Mouse (Mus musculus) forebrain, embryonic 14.5 days (tissue): Measurements from ENCODE around the gene Folr1. TPM values are rescaled to one million over a fixed set of nuclear protein-coding genes. Genes with fewer than 3 reads are reported as not detected.

Source experiments
- ATAC-seq: fragments of 200-750 bp; cut with Nextera tagmentation; 2 replicates; pipeline ENCODE4 v1.8.0; 2017; ENCODE audit warnings: mild to moderate bottlenecking, moderate library complexity
- DNase-seq: peaks from one replicate; pipeline ENCODE4 v3.0.0-alpha.2; 2015; ENCODE audit warnings: low spot score
- H3K27ac ChIP-seq: fragments of 300-500 bp; sonication (generic); 2 replicates; pipeline ENCODE4 v1.5.1; 2014; ENCODE audit warnings: low read depth, mild to moderate bottlenecking, control low read depth, low read length, moderate library complexity
- H3K27me3 ChIP-seq: fragments of 300-500 bp; sonication (generic); replicated peaks from 2 replicates; pipeline ENCODE4 v1.6.1; 2014; ENCODE audit warnings: low read length, control low read depth, mixed read lengths; ENCODE audit not compliant: control insufficient read depth, insufficient read depth
- H3K36me3 ChIP-seq: fragments of 300-500 bp; sonication (generic); 2 replicates; pipeline ENCODE4 v1.6.1; 2014; ENCODE audit warnings: low read length, control low read depth; ENCODE audit not compliant: control insufficient read depth, insufficient read depth
- H3K4me1 ChIP-seq: fragments of 300-500 bp; sonication (generic); 2 replicates; pipeline ENCODE4 v1.6.1; 2014; ENCODE audit warnings: antibody characterized with exemption, low read length, control low read depth; ENCODE audit not compliant: control insufficient read depth, insufficient read depth
- H3K4me2 ChIP-seq: fragments of 300-500 bp; sonication (generic); 2 replicates; pipeline ENCODE4 v1.6.1; 2014; ENCODE audit warnings: mild to moderate bottlenecking, control low read depth, low read length
- H3K4me3 ChIP-seq: fragments of 300-500 bp; sonication (generic); 2 replicates; pipeline ENCODE4 v1.5.1; 2014; ENCODE audit warnings: low read depth, low read length, control low read depth
- H3K9ac ChIP-seq: fragments of 300-500 bp; sonication (generic); 2 replicates; pipeline ENCODE4 v1.6.1; 2014; ENCODE audit warnings: mild to moderate bottlenecking, low read length, control low read depth, moderate library complexity
- H3K9me3 ChIP-seq: fragments of 300-500 bp; sonication (generic); replicated peaks from 2 replicates; pipeline ENCODE4 v1.6.1; 2016; ENCODE audit warnings: low read length, control low read depth, mixed read lengths; ENCODE audit not compliant: control insufficient read depth
- WGBS: fragments of 180-500 bp; shearing (Covaris S2); extraction: QIAGEN DNeasy Blood & Tissue Kit; methylation state at CpG from one replicate; pipeline ENCODE4 v1.1.7; 2014; 5-methylcytosine and 5-hydroxymethylcytosine counted together
- polyA plus RNA-seq: library from polyadenylated mRNA; unstranded; fragments of >200 nt; fragmentation: Nextera tagmentation; extraction: Ambion mirVana; gene quantifications from 2 replicates; pipeline ENCODE4 v1.2.1, GENCODE M21; 2014

Gene Folr1
- polyA plus RNA-seq, 1 experiment from 2014 or later: 30.6 TPM

DNA sequence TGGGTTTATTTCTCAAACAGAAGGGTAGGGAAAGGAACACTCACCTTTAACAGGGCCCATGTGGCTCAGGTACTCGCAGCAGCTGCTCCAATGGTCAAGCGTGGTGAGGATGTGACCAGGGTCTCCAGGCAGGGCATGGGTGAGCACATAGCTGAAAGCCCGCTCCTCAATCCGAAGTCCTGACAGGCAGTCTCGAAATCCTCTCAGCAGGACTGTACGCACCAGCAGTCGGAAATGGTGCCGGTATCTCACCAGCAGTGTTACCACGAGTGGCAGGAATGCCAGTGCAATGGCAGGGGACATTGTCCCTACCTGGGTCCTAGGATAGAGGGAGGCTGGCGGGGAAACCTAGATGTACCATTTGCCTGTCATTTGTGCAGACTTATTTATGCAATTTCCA is 31.4 kb upstream of the Folr1 start:
- Histone ChIP-seq H3K4me1 (peaks cover 12% of the 10 kb centered on the region), H3K9ac (no peak overlapping the region), H3K4me3 (no peak overlapping the region), H3K9me3 (no peaks in the 10 kb centered on the region), H3K4me2 (no peak overlapping the region), H3K27ac (no peak overlapping the region), H3K36me3 (no peaks in the 10 kb centered on the region), H3K27me3 (no peaks in the 10 kb centered on the region)
- DNase-seq (no peak), ATAC-seq (no peak)
- 95% methylated on average over 10 of the region's 10 CpGs for WGBS

DNA sequence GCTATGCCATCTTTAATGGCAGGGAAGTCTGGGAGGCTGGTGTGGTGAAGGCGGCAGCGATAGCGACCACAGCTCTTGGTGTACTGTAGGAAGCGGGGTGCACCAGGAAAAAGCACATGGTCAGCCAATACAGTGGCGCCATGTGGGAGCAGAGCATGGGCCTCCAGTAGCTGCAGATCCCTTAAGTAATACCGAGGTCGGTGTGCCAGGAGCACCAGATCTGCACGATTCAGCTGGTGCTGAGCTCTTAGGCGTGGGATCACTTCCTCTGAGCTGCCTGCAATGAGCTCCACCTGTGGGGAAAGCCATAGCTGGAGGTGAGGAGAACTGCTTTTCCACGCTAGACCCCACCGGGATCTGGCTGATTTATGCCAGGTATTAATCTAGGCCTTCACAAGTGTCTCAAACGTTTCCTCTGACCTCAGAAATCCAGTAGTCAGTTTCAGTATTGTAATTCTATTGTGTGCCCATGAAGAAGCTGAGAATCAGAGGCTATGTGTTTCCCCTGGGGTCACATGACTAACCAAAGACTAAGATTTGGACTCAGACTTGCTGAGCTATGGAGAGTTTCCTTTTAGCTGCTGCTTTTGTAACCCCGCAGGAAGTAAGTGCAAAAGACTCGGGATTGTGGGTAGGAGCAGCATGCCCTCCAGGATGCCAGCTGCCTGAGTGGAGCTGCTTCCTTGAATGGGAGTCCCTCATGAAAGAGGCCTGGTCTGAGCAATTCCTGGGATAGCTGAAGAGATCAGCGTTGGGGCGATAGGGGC is 29.9 kb upstream of the Folr1 start:
- H3K9me3 ChIP-seq: no peaks in the 10 kb centered on the region
- no peaks in the 10 kb centered on the region for H3K27me3 ChIP-seq
- ATAC-seq (no peak), DNase-seq (no peak)
- no peak overlapping the region for H3K4me2 ChIP-seq
- no peaks in the 10 kb centered on the region for H3K36me3 ChIP-seq
- H3K4me3 ChIP-seq: no peak overlapping the region
- H3K27ac ChIP-seq: no peak overlapping the region
- no peak overlapping the region for H3K9ac ChIP-seq
- H3K4me1 ChIP-seq: peaks cover 8% of the 10 kb centered on the region; the same call in 1 of the 2 replicates
- 95% methylated on average over 16 of the region's 16 CpGs for WGBS

DNA sequence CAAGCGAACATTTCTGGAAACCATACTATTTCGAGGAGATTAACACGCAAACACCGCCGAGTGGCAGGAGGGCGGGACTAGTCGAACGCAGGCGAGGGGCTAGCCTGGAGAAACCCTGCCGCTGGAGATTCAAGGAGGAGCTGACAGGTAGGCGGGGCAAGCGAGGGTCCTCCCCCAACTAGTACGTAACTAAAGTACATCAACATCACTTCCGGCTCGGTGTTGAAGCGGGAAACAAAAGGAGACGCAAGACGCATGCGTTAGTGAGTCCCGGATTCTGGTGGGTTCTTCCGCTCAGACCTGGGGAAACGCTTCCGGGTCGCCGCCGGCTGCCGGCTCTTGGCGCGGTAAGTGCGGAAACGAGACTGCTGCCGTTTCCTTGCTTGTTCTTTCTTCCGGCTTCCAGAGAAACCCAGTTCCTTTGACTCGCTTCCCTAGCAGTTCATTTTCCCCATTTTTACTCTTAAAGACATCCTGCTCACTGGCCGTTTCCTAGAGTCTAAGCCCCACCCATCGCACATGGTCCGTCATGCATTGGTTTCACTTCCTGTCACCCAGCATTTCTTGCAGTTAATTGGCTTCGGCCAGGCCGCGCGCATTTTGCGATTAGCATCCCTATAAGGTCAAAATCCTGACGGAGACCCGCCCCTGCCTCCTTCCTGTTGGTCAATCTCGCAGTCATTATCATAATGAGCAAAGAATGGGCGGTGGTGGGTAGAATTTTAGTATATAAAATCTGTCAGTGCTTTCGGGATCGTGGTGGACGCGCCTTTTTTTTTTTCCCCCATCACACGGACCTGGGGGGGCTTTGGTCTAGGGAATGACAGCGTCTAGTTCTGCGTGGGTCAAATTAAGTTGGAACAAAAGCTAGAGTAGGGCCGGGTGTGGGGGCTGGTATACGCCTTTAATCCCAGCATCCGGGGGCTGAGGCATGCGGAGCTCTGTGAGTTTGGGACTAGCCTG is 25.8 kb upstream of the Folr1 start:
- no peaks in the 10 kb centered on the region for H3K9me3 ChIP-seq
- peak overlapping the region; percentile 58 for H3K4me2 ChIP-seq
- under 1% methylated on average over 57 of the region's 57 CpGs for WGBS
- H3K9ac ChIP-seq: peak overlapping the region; percentile 62
- peak; percentile 99 for ATAC-seq
- H3K27ac ChIP-seq: peak overlapping the region; percentile 92
- H3K27me3 ChIP-seq: no peaks in the 10 kb centered on the region
- H3K36me3 ChIP-seq: no peaks in the 10 kb centered on the region
- peak overlapping the region; percentile 58 for H3K4me3 ChIP-seq
- DNase-seq: peak; percentile 100
- peaks cover 5% of the 10 kb centered on the region; the same call in 1 of the 2 replicates for H3K4me1 ChIP-seq

DNA sequence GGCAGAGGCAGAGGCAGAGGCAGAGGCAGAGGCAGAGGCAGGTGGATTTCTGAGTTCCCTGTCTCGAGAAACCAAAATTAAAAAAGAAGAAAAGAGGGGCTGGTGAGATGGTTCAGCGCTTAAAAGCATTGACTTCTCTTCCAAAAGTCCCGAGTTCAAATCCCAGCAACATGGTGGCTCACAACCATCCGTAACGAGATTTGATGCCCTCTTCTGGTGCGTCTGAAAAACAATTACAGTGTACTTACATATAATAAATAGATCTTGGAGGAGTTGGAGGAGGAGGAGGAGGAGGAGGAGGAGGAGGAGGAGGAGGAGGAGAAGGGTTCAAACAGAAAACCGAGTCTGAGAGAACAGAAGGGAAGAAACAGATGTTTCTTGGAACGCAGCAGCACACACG is 25.1 kb upstream of the Folr1 start:
- 46% methylated on average over 9 of the region's 9 CpGs for WGBS
- Histone ChIP-seq H3K9me3 (no peaks in the 10 kb centered on the region), H3K4me1 (peaks cover 5% of the 10 kb centered on the region; the same call in 1 of the 2 replicates), H3K9ac (peak overlapping the region; percentile 56), H3K36me3 (no peaks in the 10 kb centered on the region), H3K27ac (peak overlapping the region; percentile 92), H3K27me3 (no peaks in the 10 kb centered on the region), H3K4me3 (peak overlapping the region; percentile 58), H3K4me2 (peak overlapping the region; percentile 40)
- ATAC-seq (peak; percentile 7; the same call in 1 of the 2 replicates), DNase-seq (no peak)

DNA sequence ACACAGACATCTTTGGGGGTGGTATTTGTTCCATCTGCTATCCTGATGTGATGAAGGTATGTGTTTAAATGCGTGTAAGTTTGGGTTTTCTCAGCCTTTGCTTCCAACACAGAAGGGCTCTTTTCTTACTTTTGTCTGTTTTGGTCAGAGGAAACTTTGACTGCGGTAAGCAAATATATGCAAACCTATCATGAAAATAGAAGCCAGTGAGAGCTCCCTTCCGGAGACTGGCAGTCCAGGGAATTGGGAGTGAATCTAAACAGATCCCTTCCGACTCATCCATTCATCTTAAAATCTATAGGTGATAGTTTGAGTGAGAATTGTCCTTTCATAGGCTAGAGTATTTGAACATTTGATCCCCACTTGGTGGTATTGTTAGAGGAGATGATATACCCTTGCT is 17.9 kb upstream of the Folr1 start:
- Histone ChIP-seq H3K27ac (no peak overlapping the region), H3K9me3 (no peaks in the 10 kb centered on the region), H3K27me3 (no peaks in the 10 kb centered on the region), H3K4me2 (no peak overlapping the region), H3K36me3 (no peaks in the 10 kb centered on the region), H3K9ac (no peak overlapping the region), H3K4me1 (no peaks in the 10 kb centered on the region), H3K4me3 (no peak overlapping the region)
- no peak for DNase-seq
- ATAC-seq: no peak
- 93% methylated on average over 4 of the region's 4 CpGs for WGBS

DNA sequence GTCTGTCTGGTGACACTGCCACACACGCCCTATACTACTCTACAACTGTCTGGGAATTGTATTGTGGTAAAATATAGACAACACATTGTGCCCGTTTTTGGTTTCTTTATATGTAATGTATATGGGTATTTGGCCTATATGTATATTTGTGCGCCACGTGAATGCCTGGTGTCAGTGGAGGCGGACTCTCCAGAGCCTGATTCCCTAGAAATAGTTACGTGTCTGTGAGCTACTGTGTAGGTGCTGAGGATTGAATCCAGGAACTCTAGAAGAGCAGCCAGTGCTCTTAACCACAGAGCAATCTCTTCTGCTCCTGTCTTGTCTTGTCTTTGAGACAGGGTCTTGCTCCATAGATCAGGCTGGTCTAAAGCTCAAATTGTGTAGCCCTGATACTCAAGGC is 15.7 kb upstream of the Folr1 start:
- ATAC-seq (no peak), DNase-seq (no peak)
- Histone ChIP-seq H3K36me3 (no peaks in the 10 kb centered on the region), H3K9ac (no peak overlapping the region), H3K4me2 (no peak overlapping the region), H3K4me3 (no peak overlapping the region), H3K27me3 (no peaks in the 10 kb centered on the region), H3K9me3 (no peaks in the 10 kb centered on the region), H3K4me1 (no peaks in the 10 kb centered on the region), H3K27ac (no peak overlapping the region)
- WGBS: 88% methylated on average over 6 of the region's 6 CpGs

DNA sequence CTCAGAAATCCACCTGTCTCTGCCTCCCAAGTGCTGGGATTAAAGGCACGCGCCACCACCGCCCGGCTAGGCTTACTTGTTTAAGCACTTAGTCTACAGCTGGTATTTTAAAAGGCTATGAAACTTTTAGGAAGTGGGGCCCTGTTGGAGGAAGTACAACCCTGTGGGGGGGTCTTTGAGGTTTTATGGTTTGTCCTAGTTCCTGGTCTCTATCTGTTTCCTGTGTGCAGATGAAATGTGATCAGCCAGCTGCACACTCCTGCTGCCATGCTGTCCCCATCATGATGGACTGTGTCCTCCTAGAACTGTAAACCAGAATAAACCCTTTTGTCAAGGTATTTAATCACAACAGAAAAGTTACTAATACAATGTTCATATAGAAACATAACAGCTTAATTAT is 13.6 kb upstream of the Folr1 start:
- Histone ChIP-seq H3K9me3 (no peaks in the 10 kb centered on the region), H3K4me2 (no peak overlapping the region), H3K9ac (no peak overlapping the region), H3K27ac (no peak overlapping the region), H3K4me3 (no peak overlapping the region), H3K36me3 (no peaks in the 10 kb centered on the region), H3K4me1 (no peaks in the 10 kb centered on the region), H3K27me3 (no peaks in the 10 kb centered on the region)
- DNase-seq (no peak), ATAC-seq (no peak)
- WGBS: 97% methylated on average over 4 of the region's 4 CpGs

DNA sequence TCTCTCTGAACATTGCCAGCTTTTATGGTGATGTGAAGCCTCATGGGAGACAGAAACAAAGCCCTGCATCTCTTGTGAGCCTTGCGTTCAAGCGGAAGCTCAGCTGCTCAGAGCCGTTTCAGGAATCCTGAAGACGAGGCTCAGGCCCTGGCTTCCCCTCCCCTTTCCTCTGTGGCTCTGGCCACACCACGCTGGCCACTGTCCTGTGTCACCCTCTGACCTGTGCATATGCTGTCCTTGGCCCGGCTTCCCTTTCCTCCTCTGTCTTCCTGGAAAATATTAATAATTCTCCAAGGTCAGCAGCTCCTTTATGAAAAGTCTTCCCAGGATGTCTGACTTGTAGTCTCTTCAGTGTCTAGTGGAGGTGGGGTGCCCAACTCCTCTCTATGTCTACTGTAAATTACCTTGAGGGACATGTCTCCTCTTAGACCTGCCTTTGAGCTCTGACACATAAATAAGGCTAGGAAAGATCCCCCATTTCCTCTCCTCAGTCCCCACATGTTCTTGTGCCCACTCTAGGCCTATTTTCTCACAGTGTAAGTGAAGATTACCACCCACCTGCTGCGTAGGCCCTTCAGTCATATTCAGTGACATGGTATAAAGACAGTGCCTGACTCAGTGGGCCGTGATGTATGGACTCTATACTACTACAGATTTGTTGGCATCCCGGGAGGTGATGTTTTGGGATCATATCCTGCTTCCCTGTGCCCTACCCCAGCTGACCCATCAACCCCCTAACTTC is 12.0 kb upstream of the Folr1 start:
- Histone ChIP-seq H3K9me3 (no peaks in the 10 kb centered on the region), H3K4me2 (no peak overlapping the region), H3K9ac (no peak overlapping the region), H3K4me1 (no peaks in the 10 kb centered on the region), H3K27me3 (no peaks in the 10 kb centered on the region), H3K4me3 (no peak overlapping the region), H3K27ac (no peak overlapping the region), H3K36me3 (no peaks in the 10 kb centered on the region)
- ATAC-seq (no peak), DNase-seq (no peak)
- 66% methylated on average over 9 of the region's 9 CpGs for WGBS
